Mouse (Mus musculus) cerebellum, adult 9-11 months (tissue): ENCODE results near the gene Hnf1a.

Source experiments
- DNase-seq: peaks from one replicate; pipeline ENCODE4 v3.0.0; 2022

The Hnf1a gene

GRCm38 (mm10) chr5:114978888-114979249 is 8.0 kb upstream of the Hnf1a start:
- DNase-seq = peak; percentile 26

DNA sequence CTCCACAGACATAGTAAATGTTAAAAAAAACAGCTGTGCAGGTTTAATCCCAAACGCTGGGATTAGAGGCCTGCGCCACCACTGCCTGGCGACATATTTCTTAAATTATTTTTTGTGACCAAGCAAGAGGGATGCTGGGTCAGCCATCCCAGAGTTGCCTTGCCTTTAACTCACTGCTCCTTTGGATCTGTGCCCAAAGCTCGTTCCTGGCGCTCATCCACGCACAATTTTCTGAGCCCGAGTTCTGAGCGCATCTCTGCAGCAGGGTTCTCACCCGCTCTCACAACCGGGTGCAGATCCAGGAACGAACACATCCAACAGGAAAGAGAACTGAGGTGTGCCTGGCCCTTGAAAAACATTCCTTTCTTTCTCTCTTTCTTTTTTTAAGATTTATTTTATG is 7.6 kb upstream of the Hnf1a start:
- DNase-seq = peak; percentile 25

DNA sequence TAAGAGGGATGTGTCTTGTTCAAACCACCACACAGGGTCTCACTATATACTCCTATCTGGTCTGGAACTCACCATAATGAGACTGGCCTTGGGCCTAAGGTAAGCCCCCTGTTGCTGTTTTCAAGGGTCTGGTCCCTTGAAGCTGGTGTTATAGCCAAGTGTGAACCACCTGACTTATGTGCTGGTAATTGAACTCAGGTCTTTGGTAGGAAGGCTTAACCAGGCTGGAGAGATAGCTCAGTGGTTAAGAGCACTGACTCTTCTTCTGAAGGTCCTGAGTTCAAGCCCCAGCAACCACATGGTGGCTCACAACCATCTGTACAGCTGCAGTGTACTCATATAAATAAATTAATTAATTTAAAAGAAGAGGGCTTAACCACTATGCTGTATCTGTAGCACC is 6.0 kb upstream of the Hnf1a start:
- DNase-seq = no peak

- DNase-seq = no peak
Measured at GRCm38 (mm10) chr5:114973131-114973530, 2.2 kb upstream of the Hnf1a start.

DNA sequence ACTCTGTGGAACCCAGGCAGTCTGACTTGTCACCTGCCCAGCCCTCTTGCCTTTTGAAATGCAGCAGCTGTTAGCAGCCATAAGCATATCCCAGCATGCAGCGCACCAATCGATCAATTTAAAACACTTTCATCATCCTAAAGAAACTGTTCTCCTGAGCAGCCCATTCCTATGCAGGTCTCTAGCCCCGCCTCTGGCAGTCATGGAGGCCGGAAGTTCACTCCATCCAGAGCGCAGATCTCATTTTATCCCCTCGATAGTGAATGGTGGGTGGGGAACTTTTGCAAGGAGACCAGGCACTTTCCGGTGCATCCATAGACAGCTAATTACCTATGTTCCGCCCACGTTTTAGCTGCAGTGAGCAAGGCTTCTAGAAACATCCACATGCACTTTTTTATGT is 1.3 kb upstream of the Hnf1a start:
- DNase-seq = no peak

DNA sequence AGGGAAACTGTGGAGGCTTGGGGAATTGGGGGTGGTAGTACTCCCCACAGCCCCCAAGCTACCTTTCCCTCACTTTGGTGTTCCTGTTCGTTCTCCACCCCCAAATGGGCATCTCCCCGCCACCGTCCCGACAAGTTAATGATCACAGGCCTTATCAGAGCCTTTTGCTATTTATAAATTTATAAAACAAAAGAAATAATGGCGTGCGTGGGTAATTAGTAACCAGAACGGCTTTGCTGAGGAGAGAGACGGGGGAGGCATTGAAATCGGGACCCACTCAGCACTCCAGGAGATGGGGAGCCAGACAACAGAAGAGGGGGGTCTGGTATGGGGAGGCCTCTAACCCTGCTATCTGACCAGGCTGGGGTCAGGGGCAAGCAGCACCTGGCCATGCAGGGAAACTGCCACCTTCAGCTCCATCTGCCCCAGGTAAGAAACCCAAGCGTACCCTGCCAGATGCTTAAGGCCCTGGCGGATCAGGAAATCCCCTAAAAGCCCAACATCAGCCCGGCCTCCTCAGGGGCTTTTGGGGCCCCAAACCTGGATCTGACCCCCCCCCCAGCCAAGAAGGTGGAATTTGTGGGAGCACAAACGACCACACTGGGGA is 1.2 kb downstream of the Hnf1a start:
- no peak for DNase-seq

DNA sequence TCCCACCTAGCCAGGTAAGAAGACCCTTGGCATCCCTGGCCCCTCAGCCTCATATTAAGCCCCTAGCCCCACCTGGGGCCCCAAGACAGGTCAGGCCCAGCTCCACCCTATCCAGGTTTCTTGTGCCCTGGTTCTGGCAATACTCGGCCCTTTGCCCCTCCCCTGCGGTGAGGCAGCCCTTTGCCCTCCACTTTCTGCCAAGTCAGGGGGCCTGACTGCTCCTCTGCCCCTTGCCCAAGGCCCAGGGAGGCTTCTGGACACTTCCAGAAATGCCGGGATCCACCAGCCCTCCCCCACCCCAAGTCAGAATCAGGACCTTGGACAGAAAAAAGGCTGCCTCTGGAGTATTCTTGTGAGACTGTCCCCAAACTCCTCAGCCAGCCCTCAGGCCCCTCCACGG is 1.8 kb downstream of the Hnf1a start:
- no peak for DNase-seq

DNA sequence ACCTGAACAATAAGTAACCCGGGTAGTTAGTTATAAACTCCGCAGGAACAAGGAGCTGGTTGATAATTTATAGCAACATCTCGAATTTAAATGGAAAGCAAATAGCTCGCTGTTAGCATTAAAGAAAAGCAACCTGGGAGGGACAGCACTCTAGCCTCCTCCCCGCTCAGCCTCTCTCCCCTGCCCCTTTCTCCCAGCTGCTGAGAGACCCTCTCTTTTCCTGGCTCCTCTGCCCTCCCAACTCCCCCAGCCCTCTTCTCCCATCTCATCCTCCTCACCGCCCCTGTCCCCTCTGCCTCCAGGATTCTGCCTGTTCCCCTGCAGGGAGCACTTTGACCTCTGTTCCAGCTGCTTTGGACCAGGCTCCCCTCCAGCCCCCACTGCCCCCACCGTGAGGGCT is 2.2 kb downstream of the Hnf1a start:
- DNase-seq = no peak

GRCm38 (mm10) chr5:114967523-114968268 is 3.2 kb downstream of the Hnf1a start:
- DNase-seq = no peak

- no peak for DNase-seq
Measured at GRCm38 (mm10) chr5:114964967-114965898, 5.7 kb downstream of the Hnf1a start.

DNA sequence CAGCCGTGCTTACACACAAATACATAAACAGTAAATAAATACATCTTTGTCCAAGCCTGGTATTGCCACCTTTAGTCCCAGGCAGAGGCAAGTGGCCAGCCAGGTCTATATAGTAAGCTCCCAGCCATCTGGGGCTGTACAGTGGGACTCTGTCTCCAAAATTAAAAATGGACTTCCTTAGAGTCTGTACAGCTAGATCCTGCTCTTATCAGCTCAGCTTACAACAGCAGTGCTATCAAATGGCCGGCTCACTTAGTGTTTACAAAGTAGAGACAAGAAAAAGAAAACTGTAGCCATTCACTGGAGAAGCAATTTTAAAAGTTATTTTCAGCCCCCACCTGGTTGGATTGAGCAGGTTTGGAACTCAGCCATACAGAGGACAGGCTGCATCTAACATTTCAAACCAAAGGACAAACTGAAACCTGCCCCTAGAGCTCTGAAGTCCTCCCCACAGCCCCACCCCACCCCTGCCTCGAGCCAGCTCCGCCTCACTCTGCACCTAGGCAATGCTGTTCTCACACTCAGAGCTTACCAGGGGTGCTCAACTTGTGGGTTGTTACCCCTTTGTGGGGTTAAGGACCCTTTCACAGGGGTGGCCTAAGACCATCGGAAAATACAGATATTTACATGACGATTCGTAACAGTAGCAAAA is 6.5 kb downstream of the Hnf1a start:
- no peak for DNase-seq

DNA sequence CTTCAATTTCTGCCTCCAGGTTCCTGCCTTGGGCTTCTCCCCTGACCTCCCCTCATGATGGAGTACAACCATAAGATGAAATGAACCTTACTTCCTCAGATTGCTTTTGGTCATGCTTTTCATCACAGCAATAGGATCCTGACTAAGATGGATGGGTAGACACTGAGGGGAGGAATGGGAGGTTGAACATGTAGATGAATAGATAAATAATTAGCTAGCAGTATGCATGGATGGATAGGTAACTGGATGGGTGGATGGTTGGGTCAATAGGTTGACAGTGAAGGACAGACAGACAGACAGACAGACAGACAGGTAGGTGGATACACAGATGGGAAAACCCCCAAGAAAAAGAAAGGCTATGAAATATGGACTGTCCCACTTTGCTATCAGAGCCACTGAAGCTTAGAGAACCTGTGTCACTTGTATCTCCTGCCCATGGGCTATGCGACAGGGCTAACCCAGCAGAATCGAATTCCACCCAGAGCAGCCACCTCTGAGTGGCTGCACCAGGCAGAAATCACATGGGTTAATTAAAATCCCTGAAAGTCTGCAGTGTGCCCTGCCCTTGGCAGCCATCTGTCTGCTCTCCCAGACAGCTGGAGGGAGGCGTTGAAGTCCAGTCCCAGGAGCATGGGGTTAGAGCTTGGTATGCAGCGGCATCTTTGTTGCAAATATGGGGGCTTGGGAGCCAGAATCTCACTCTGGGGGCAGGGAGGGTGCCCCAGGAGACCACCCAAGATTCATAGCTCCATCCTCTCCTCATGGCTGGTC is 9.1 kb downstream of the Hnf1a start:
- DNase-seq = no peak

GRCm38 (mm10) chr5:114958069-114958468 is 12.8 kb downstream of the Hnf1a start:
- no peak for DNase-seq

DNA sequence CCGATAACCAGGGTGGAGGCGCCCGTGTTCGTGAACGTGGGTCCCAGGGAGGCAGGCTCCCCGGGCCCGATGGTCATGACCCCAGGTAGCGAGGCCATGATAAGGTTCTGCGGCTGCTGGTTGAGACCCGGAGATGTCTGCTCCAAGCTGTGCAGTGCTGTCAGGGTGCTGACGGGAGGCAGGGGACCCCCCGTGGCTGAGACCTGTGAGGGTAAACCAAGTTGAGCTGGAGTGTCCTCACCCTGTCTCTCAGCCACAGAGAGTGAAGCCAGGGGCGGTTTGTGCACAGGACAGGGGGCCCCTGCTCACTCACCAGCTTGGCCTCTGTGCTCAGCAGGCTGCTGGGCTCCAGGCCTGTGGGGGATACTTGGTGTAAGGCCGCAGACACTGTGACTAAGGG is 17.6 kb downstream of the Hnf1a start:
- DNase-seq = no peak

DNA sequence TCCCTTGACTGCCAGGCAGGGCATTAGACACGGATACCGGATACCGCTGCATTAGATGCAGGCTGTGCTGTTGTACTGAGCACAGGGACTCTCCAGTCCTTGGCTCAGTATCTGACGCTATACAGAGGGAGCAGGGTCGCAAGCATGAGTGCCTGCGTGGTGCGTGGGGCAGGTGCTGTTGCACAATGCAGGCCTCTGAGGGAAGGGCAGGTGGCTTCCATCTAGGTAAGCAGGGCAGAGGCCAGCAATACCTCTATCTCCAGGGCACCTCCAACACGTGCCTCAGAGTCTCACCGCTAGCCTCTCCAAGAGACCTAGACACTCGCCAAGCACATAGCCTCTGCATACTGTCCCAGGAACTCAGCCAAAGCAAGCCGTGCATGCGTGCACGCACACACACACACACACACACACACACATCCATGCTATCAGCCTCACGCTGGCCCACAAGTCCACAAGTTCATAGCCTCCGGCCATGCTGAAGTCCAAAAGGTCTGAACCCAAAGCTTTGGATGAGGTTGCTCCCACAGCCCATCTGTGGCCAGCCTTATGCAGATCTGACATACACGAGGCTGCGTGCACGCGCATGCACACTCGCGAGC is 19.5 kb downstream of the Hnf1a start:
- DNase-seq = no peak

DNA sequence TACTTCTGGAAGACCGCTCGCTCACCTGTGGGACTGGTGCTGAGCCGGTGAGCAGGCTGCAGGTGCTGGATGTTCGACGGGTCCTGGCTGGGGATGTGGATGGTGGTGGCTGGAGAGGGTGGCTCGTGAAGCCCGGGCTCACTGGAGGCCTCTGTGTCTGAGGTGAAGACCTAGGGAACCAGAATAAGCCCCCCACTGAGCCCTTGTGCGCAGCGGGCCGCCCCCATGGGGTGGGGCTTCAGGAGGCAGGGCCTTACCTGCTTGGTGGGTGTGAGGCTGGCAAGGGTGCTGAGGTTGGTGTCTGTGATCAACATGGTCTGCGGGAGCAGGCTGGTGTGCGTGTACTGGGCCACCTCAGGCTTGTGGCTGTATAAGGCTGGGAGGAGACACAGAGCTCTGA is 20.2 kb downstream of the Hnf1a start:
- DNase-seq = no peak

GRCm38 (mm10) chr5:114949812-114950211 is 21.1 kb downstream of the Hnf1a start:
- no peak for DNase-seq

GRCm38 (mm10) chr5:114949316-114949715 is 21.6 kb downstream of the Hnf1a start:
- peak; percentile 78 for DNase-seq

DNA sequence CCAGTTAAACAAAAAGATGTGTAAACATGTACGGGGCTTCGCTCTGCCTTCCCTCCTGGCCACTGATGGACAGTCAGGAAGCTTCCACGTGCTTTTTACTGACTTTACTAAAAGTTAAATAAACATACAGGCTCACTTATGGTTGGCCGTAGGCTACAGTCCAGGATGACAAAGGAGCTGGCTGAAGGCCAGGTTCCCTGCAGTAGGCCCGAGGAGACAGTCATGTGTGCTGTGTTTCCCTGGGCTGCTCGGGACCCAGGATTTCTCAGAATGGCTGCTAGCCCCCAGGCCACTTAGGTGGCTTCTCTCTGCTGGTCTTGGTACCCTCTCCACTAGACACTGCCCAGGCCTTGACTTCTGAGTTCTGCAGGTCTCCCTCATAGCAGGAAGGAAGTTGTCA is 22.0 kb downstream of the Hnf1a start:
- peak; percentile 54 for DNase-seq

- no peak for DNase-seq
Measured at GRCm38 (mm10) chr5:114945072-114945471, 25.8 kb downstream of the Hnf1a start.

DNA sequence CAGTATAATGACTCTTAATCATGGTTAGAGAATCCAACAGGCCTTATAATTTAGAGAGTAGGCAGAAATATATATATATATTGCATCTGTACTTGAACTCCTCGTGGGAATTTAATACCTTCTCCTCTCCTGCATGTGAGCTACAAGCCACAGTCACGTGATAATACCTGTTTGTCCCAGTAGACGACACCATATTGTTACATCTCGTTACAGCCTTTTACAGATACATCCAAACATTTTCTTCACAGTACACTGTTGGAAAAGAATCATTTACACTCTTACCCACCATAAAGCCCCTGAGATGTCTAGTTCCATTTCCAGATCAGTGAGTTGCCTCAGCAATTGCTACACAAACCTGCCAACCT is 28.1 kb downstream of the Hnf1a start:
- DNase-seq = no peak
